Mouse (Mus musculus): ENCODE measurements at regions not wholly inside any gene's neighbourhood (a gene's known extent, or its start where the extent isn't known, plus 50 kb on each side); places are given as distances from the start of the nearest gene placed in this dataset.

DNA sequence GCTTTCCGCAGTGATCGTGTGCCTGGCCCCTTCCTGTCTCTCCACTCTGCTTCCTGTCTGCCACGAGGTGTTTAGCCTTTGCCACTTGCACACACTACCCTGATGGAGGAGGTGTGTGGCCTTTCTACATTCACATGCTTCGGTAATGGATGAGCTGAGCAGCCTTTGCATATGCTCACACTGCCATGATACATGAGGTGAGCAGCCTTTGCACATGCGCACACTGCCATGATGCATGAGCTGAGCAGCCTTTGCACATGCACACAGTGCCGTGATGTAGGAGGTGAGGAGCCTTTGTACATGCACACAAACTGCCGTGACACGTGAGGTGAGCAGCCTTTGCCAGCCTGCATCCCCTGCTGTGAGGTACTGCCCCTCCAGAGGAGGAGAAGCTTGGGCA lies 58.3 kb downstream of the Erv3 start:
- DNase-seq (ENCODE audit: low spot score): no peak
- Histone ChIP-seq H3K36me3 (no peaks in the 10 kb centered on the region), H3K27ac (no peak overlapping the region), H3K4me1 (replicated peaks) (no peaks in the 10 kb centered on the region), H3K9me3 (no peaks in the 10 kb centered on the region), H3K27me3 (ENCODE audit: insufficient read depth, poor library complexity, severe bottlenecking) (no peaks in the 10 kb centered on the region), H3K4me3 (no peak overlapping the region)
- WGBS: 77% methylated on average over 8 of the region's 8 CpGs

GRCm38 (mm10) chr2:131800126-131800894 lies 59.2 kb downstream of the Erv3 start:
- Histone ChIP-seq H3K9me3 (no peaks in the 10 kb centered on the region), H3K27me3 (ENCODE audit: insufficient read depth, poor library complexity, severe bottlenecking) (no peaks in the 10 kb centered on the region), H3K4me1 (replicated peaks) (no peaks in the 10 kb centered on the region), H3K27ac (no peak overlapping the region), H3K4me3 (no peak overlapping the region), H3K36me3 (no peaks in the 10 kb centered on the region)
- 86% methylated on average over 8 of the region's 8 CpGs for WGBS
- DNase-seq (ENCODE audit: low spot score): no peak

DNA sequence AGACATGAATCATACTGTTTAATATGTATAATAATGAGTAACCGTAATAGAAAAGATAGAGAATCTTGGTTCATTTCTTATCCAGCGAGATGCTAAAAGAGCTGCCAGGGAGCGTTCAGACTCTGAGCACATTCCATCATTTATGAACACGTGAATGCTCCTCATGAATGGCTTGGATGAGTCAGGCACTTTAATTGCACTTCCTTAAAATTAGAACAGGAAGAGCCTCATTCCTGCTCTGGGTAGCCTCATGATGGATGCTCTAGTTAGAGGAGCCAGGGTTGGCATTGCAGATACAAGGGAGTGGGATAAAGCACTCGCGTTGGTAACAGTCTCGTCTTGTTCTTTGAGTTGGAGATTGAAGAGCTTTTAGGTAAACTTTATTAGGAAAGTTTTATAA lies 60.1 kb downstream of the Erv3 start:
- no peaks in the 10 kb centered on the region for H3K36me3 ChIP-seq

GRCm38 (mm10) chr2:131797001-131797693 lies 62.4 kb downstream of the Erv3 start:
- no peak for DNase-seq (ENCODE audit: low spot score)
- WGBS: 78% methylated on average over 9 of the region's 9 CpGs
- no peak overlapping the region for H3K27ac ChIP-seq

More for the DNA sequence above, 60.1 kb downstream of the Erv3 start:
- 91% methylated on average over 7 of the region's 7 CpGs for WGBS
- Histone ChIP-seq H3K27ac (no peak overlapping the region), H3K4me3 (no peak overlapping the region), H3K9me3 (no peaks in the 10 kb centered on the region), H3K4me1 (replicated peaks) (no peaks in the 10 kb centered on the region), H3K27me3 (ENCODE audit: insufficient read depth, poor library complexity, severe bottlenecking) (no peaks in the 10 kb centered on the region)
- no peak for DNase-seq (ENCODE audit: low spot score)

GRCm38 (mm10) chr2:131775381-131775780 lies 84.2 kb downstream of the Erv3 start:
- Histone ChIP-seq H3K36me3 (no peaks in the 10 kb centered on the region), H3K4me1 (replicated peaks) (no peaks in the 10 kb centered on the region), H3K4me3 (no peak overlapping the region), H3K27me3 (ENCODE audit: insufficient read depth, poor library complexity, severe bottlenecking) (no peaks in the 10 kb centered on the region), H3K9me3 (peaks cover 9% of the 10 kb centered on the region; the same call in 1 of the 2 replicates), H3K27ac (no peak overlapping the region)
- 96% methylated on average over 1 of the region's 1 CpGs for WGBS
- no peak for DNase-seq (ENCODE audit: low spot score)

More at GRCm38 (mm10) chr2:131797001-131797693, 62.4 kb downstream of the Erv3 start:
- Histone ChIP-seq H3K4me3 (no peak overlapping the region), H3K4me1 (replicated peaks) (no peaks in the 10 kb centered on the region), H3K36me3 (no peaks in the 10 kb centered on the region), H3K9me3 (no peaks in the 10 kb centered on the region), H3K27me3 (ENCODE audit: insufficient read depth, poor library complexity, severe bottlenecking) (no peaks in the 10 kb centered on the region)

DNA sequence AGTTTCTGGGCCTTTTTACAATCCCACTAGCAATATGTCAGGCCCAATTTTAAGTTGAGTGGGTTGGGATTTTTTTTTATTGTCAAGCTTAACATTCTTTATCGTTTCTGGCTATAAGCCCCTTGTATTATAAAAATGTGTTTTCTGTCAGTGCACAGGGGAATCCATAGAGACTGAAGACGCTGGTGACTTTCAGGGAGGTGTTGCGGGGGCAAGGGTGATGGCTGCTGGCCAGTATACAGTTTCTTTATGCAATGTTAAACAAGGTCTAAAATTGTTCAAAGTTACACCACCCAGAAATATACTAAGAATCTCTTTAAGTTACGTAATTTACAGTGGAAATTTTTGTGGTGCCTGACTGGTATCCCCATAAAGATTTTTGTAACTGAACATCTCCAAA lies 85.9 kb downstream of the Erv3 start:
- H3K4me1 ChIP-seq (replicated peaks): no peaks in the 10 kb centered on the region
- H3K27me3 ChIP-seq (ENCODE audit: insufficient read depth, poor library complexity, severe bottlenecking): no peaks in the 10 kb centered on the region
- no peaks in the 10 kb centered on the region for H3K36me3 ChIP-seq
- H3K4me3 ChIP-seq: no peak overlapping the region
- 87% methylated on average over 4 of the region's 4 CpGs for WGBS
- no peak for DNase-seq (ENCODE audit: low spot score)
- H3K27ac ChIP-seq: no peak overlapping the region
- no peaks in the 10 kb centered on the region for H3K9me3 ChIP-seq

- H3K27ac ChIP-seq: no peak overlapping the region
- H3K9me3 ChIP-seq: no peaks in the 10 kb centered on the region
- no peak for DNase-seq (ENCODE audit: low spot score)
- no peaks in the 10 kb centered on the region for H3K4me1 ChIP-seq (replicated peaks)
- no peaks in the 10 kb centered on the region for H3K36me3 ChIP-seq
- H3K27me3 ChIP-seq (ENCODE audit: insufficient read depth, poor library complexity, severe bottlenecking): no peaks in the 10 kb centered on the region
- no peak overlapping the region for H3K4me3 ChIP-seq
- 86% methylated on average over 5 of the region's 5 CpGs for WGBS
Observed at GRCm38 (mm10) chr2:131772163-131772562, 87.4 kb downstream of the Erv3 start.

GRCm38 (mm10) chr2:131770852-131771251 lies 88.7 kb downstream of the Erv3 start:
- DNase-seq (ENCODE audit: low spot score): peak; percentile 40
- no peaks in the 10 kb centered on the region for H3K4me1 ChIP-seq (replicated peaks)
- no peaks in the 10 kb centered on the region for H3K36me3 ChIP-seq
- H3K27ac ChIP-seq: no peak overlapping the region
- H3K4me3 ChIP-seq: no peak overlapping the region
- H3K9me3 ChIP-seq: no peaks in the 10 kb centered on the region
- H3K27me3 ChIP-seq (ENCODE audit: insufficient read depth, poor library complexity, severe bottlenecking): no peaks in the 10 kb centered on the region
- WGBS: 61% methylated on average over 5 of the region's 5 CpGs

- no peaks in the 10 kb centered on the region for H3K27me3 ChIP-seq (ENCODE audit: insufficient read depth, poor library complexity, severe bottlenecking)
- H3K27ac ChIP-seq: no peak overlapping the region
- H3K9me3 ChIP-seq: no peaks in the 10 kb centered on the region
- 0 out of 2 replicates have a peak, but pooled peaks cover 6% of the 10 kb centered on the region for H3K4me1 ChIP-seq (replicated peaks)
- H3K36me3 ChIP-seq: no peaks in the 10 kb centered on the region
- no peak for DNase-seq (ENCODE audit: low spot score)
- 86% methylated on average over 9 of the region's 9 CpGs for WGBS
- H3K4me3 ChIP-seq: no peak overlapping the region
Observed at GRCm38 (mm10) chr2:131769656-131770210, 89.8 kb downstream of the Erv3 start.

DNA sequence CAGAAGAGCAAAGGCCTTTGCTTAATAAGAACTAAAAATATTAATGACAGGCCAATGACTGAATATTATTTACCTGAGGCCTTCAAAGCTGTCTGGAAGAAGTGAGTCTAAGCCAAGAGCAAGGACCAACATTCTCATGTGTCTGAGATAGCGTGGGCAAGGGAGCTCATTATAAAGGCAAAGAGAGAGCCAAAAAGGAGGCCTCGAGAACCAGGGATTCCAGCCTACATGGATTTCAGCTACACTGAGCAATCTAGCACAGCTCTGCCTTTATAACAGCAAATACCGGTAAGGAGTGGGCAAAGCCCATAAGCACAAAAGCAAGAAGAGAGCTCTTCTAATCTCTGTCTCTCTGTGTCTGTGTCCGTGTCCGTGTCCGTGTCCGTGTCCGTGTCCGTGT lies 93.0 kb downstream of the Erv3 start:
- Histone ChIP-seq H3K27me3 (ENCODE audit: insufficient read depth, poor library complexity, severe bottlenecking) (no peaks in the 10 kb centered on the region), H3K4me1 (replicated peaks) (0 out of 2 replicates have a peak, but pooled peaks cover 6% of the 10 kb centered on the region), H3K4me3 (no peak overlapping the region), H3K27ac (no peak overlapping the region), H3K9me3 (no peaks in the 10 kb centered on the region), H3K36me3 (no peaks in the 10 kb centered on the region)
- DNase-seq (ENCODE audit: low spot score): no peak
- 96% methylated on average over 9 of the region's 9 CpGs for WGBS

DNA sequence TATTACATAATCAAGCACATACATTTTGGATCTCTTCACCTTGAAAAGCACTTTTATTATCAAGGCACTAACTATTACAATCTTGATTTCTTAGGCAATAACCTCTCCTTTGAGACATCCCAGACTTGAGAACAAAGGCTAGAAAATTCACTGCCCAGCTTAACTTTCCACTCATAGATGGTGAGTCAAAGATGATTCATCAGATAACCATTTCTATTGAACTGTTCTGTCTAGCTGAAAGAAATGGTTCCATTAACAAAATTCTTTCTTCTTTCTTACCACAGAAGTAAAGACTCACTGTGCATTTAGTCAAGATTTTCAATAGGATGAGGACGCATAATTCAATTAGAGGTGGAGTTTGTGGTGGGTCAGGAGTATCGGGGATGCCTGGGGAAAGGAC lies 98.0 kb downstream of the Erv3 start:
- H3K27ac ChIP-seq: no peak overlapping the region
- 87% methylated on average over 2 of the region's 2 CpGs for WGBS
- no peaks in the 10 kb centered on the region for H3K9me3 ChIP-seq
- 0 out of 2 replicates have a peak, but pooled peaks cover 6% of the 10 kb centered on the region for H3K4me1 ChIP-seq (replicated peaks)
- no peak for DNase-seq (ENCODE audit: low spot score)
- no peaks in the 10 kb centered on the region for H3K27me3 ChIP-seq (ENCODE audit: insufficient read depth, poor library complexity, severe bottlenecking)
- H3K4me3 ChIP-seq: no peak overlapping the region
- H3K36me3 ChIP-seq: no peaks in the 10 kb centered on the region

DNA sequence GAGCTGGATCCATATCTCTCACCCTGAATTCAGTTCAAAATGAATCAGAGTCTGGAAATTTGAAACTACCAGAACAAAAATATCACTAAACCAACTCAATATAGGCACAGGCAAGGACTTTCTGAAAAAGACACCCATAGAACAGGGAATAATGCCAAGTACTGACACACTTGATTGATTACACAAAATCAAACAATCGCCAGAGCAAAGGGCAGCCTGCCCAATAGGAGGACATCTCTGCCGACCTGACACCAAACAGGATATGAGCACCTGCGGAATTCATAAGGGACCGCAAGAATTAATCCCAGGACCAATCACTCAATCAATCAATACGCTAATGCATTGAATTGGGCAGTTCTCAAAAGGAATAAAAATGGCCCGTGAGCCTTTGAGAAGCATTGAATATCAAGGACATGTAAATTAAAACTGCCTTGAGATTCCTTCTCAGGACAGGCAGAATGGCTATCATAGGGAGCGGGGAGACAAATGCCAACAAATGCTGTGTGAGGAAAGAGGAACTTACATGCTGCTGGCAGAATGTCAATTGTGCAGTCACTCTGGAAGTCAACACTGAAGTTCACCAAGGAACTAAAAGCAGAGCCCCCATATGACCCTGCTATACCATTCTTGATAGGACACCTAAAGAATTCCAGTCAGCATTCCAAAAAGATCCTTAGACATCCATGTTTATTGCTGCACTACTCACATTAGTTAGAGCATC lies 102.2 kb downstream of the Erv3 start:
- Histone ChIP-seq H3K4me1 (replicated peaks) (no peaks in the 10 kb centered on the region), H3K27me3 (ENCODE audit: insufficient read depth, poor library complexity, severe bottlenecking) (no peaks in the 10 kb centered on the region), H3K4me3 (no peak overlapping the region), H3K27ac (no peak overlapping the region), H3K36me3 (no peaks in the 10 kb centered on the region), H3K9me3 (no peaks in the 10 kb centered on the region)
- 80% methylated on average over 7 of the region's 7 CpGs for WGBS
- no peak for DNase-seq (ENCODE audit: low spot score)

DNA sequence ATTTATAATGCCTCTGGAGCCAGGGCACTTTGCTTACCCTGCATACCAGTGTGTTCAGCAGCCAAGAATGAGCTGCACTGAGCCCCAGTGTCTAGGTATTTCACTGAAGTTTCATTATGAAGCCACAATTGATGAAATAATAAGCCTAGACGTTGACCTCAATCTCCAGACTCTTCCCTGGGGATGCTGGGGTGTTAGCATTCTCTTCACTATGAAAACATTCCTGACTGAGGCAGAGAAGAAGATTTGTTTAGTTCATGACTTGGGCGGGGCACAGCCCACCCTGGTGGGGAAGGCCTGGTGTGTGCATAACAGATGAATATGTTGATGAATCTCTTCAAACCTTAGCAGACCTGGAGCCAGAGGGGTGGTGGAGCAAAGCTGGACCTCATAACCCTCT lies 104.4 kb downstream of the Erv3 start:
- Histone ChIP-seq H3K27ac (no peak overlapping the region), H3K4me1 (replicated peaks) (no peaks in the 10 kb centered on the region), H3K36me3 (no peaks in the 10 kb centered on the region), H3K4me3 (no peak overlapping the region), H3K9me3 (no peaks in the 10 kb centered on the region), H3K27me3 (ENCODE audit: insufficient read depth, poor library complexity, severe bottlenecking) (no peaks in the 10 kb centered on the region)
- DNase-seq (ENCODE audit: low spot score): no peak
- 63% methylated on average over 2 of the region's 2 CpGs for WGBS
